Mouse (Mus musculus) G1E-ER4 (cell line): ENCODE results near the gene Mbnl2. TPM values are rescaled to one million over a fixed set of nuclear protein-coding genes. Genes with fewer than 3 reads are reported as not detected.

Experiments
- GATA1 ChIP-seq: IDR thresholded peaks from one replicate; pipeline ENCODE4 v1.8.0; 2012; ENCODE audit warnings: low read length, inconsistent platforms
- polyA plus RNA-seq: library from polyadenylated mRNA; stranded (reverse); fragments of >175 nt; gene quantifications from 2 replicates; pipeline ENCODE4 v1.2.3, GENCODE M21; 2012

The Mbnl2 gene
- polyA plus RNA-seq, 1 experiment = 35.2 TPM

GRCm38 (mm10) chr14:120418964-120419363, 143.5 kb downstream of the Mbnl2 start:
- no peak for TF ChIP-seq GATA1

DNA sequence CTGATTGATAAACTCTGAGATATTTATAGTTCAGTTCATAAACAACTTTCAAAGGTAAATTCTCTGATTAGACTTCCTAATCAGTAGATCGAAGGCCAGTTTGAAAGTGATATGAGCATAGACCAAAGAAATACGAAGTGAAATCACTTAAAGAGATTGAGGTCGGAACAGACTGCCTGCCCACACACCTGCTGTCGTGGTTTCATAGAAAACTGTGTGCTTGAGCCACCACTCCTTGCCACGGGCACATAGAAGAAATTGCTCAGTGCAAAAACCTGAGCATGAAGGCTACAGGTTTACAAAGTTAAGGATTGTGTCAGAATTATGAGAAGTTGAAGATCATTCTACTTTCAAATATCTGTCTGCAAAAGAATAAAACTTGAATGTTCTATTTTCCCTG, 153.0 kb downstream of the Mbnl2 start:
- TF ChIP-seq GATA1 = no peak

DNA sequence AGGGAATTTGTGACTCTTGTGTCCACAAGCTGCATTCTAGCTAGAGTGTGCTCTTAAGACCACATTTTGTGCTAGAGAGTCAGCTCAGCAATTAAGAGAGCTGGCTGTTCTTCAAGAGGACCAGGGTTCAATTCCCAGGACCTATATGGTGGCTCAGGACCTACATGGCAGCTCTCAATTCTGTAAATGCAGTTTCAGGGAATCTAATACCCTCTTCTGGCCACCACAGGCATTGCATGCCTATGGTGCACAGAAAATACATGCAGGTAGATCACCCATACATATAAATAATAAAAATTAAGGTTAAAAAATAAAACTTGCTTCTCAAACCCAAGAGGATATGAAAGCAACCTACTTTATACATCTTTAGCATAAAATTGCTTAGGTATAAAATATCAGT, 157.3 kb downstream of the Mbnl2 start:
- TF ChIP-seq GATA1 = no peak

GRCm38 (mm10) chr14:120433931-120434398, 158.5 kb downstream of the Mbnl2 start:
- TF ChIP-seq GATA1 = no peak

DNA sequence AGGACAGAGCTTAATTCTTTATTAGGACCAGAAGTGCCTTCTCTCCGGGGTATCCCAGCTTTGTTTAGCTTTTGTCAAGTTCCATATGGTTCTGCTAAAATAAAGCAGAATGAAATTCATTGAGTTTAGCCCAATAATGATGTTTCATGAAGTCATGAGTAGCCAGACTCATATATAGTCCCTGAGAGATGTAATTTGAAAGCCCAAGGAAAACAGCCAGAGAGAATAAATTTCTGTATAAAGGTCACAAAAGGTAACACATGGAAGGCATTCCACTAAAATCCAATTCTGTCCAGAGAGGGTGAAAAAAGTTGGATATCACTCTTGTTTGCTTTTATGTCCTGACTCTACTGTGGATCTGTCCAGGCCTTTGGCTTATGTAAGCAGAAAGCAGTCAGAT, 159.4 kb downstream of the Mbnl2 start:
- no peak for TF ChIP-seq GATA1

DNA sequence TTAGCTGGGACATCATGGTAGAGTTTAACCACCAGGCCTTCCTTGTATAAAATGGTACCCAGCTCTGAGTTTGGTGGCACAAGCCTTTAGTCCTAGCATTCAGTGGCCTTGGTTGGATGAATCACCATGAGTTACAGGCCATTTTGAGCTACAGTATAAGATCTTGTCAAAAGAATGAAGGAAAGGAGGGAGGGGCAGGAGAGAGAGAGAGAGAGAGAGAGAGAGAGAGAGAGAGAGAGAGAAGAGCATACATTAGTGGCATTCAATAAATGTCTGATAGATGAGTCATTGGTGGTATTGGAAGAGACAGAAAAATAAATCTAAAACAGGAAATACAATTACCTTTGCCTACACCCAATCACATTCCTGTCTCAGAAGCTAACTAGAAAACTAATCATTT, 165.2 kb downstream of the Mbnl2 start:
- TF ChIP-seq GATA1 = no peak

DNA sequence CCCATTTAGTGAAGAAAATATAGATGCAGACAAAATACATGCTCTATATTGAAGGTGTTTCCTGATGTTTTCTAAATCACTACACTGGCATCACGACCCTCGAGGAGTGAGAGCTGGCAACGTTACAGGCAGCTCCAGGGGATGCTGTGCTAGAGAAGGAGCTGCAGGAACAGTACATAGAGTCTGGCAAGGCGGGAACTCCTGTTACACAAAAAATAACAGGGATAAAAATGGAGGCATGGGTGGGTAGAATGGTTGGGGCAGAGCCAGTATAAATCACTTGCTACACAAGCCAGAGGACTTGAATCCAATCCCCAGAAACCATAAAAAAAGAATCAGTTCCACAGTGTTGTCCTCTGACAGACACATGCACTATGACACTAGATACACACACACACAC, 165.8 kb downstream of the Mbnl2 start:
- TF ChIP-seq GATA1 = no peak

GRCm38 (mm10) chr14:120441836-120442235, 166.4 kb downstream of the Mbnl2 start:
- TF ChIP-seq GATA1 = no peak

GRCm38 (mm10) chr14:120454221-120454620, 178.8 kb downstream of the Mbnl2 start:
- no peak for TF ChIP-seq GATA1

- no peak for TF ChIP-seq GATA1
Measured at GRCm38 (mm10) chr14:120463938-120464727, 188.7 kb downstream of the Mbnl2 start.

DNA sequence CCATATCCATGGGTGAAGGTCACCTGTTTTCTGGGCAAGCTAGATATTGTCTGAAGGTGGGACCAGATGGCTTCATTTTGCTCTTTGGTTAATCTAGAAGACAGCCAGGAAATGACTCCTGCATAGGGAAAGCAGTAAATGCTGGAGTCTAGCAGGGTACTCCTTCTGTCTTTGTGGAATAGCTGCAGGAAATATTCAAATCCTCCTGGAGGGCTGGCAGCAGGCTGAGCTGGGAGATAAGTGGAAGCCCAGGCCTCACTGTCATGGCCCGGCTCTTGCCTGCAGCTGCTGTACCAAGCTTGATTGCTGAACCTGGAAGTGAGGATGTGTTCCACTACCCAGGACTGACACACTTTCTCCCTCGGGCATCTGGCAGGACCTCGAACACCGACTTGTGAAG, 191.3 kb downstream of the Mbnl2 start:
- no peak for TF ChIP-seq GATA1

DNA sequence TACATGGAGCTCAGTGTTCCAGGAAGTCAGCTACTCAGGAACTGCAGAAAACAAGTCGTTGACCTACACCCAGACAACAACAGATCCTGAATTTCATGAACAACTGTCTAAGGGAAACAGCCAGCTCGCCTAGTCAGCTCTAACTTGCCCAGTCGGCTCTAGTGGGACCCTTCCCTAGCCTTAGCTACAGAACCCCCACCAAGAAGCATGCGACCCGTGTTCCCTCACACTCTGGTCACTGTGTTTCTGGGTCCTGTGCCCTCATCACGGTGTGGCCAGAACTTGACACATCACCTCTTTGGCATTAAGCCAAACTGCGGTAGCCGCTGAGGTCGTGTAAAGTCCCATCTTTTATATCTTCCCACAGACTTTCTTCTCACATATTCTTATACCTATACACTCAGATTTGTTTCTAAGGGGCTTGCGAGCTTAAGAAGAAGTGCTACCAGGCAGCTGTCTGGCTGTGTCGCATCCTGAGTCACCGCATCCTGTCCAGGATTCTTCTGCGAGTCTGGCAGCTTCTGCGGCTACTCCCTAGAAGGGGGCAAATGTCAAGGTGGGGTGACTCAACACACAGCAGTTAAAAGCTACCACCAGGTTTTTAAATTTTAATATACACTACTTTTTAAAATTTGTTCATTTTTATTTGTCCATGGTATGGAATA, 193.8 kb downstream of the Mbnl2 start:
- no peak for TF ChIP-seq GATA1

GRCm38 (mm10) chr14:120476186-120476697, 200.8 kb downstream of the Mbnl2 start:
- TF ChIP-seq GATA1 = no peak

GRCm38 (mm10) chr14:120477288-120477981, 202.0 kb downstream of the Mbnl2 start:
- TF ChIP-seq GATA1 = no peak

GRCm38 (mm10) chr14:120477982-120478568, 202.6 kb downstream of the Mbnl2 start, which contains the start of gene Rap2a:
Gene Rap2a (plus strand): TSS chr14:120478444.
- no peak for TF ChIP-seq GATA1
